Mouse (Mus musculus) megakaryocyte-erythroid progenitor cell, adult 5-6 weeks (primary cell): ENCODE results near the gene Calhm4. TPM values are rescaled to one million over a fixed set of nuclear protein-coding genes. Genes with fewer than 3 reads are reported as not detected.

ENCODE experiments used
- ATAC-seq: replicated peaks from 2 replicates; pipeline ENCODE4 v1.8.0; 2016; ENCODE audit warnings: mild to moderate bottlenecking, inconsistent platforms; ENCODE audit not compliant: severe bottlenecking, poor library complexity, low FRiP score, low TSS enrichment
- total RNA-seq, 2 experiments: library from RNA; stranded (forward) in 1 of 2; stranded (reverse) in 1 of 2; fragments of 200-1000, 215-1000 nt in 1 of 2; fragments of >200 nt in 1 of 2; fragmentation: Nextera tagmentation in 1 of 2; gene quantifications; 2 replicates each; pipeline ENCODE4 v1.2.3; 2014 to 2017

Calhm4 gene
- total RNA-seq (2014; fragmentation: Nextera tagmentation) (not detected in 2 replicates), total RNA-seq (2017) (not detected in 2 replicates)

- ATAC-seq = no peak
Observed at GRCm38 (mm10) chr10:34044210-34044609, at the start of gene Calhm4. Calhm4 (minus strand) TSS chr10:34044310.

- no peak for ATAC-seq
Observed at GRCm38 (mm10) chr10:34091888-34092287, 47.8 kb upstream of the Calhm4 start.

GRCm38 (mm10) chr10:34090481-34090880 is 46.4 kb upstream of the Calhm4 start:
- no peak for ATAC-seq

GRCm38 (mm10) chr10:34089517-34089916 is 45.4 kb upstream of the Calhm4 start:
- no peak for ATAC-seq

- ATAC-seq = no peak
Observed at GRCm38 (mm10) chr10:34088515-34088914, 44.4 kb upstream of the Calhm4 start.

- no peak for ATAC-seq
Observed at GRCm38 (mm10) chr10:34086514-34086913, 42.4 kb upstream of the Calhm4 start.

GRCm38 (mm10) chr10:34074522-34075200 is 30.6 kb upstream of the Calhm4 start:
- ATAC-seq = no peak

GRCm38 (mm10) chr10:34071650-34072049 is 27.5 kb upstream of the Calhm4 start:
- no peak for ATAC-seq

GRCm38 (mm10) chr10:34070999-34071492 is 26.9 kb upstream of the Calhm4 start:
- ATAC-seq = no peak

GRCm38 (mm10) chr10:34069606-34070005 is 25.5 kb upstream of the Calhm4 start:
- no peak for ATAC-seq

GRCm38 (mm10) chr10:34066591-34066990 is 22.5 kb upstream of the Calhm4 start:
- no peak for ATAC-seq

- ATAC-seq = no peak
Observed at GRCm38 (mm10) chr10:34053987-34054386, 9.9 kb upstream of the Calhm4 start.

- ATAC-seq = no peak
Observed at GRCm38 (mm10) chr10:34037401-34037800, 6.7 kb downstream of the Calhm4 start, which contains the start of gene Trappc3l. Trappc3l (plus strand) TSS chr10:34037597.

- ATAC-seq = peak; percentile 93
Observed at GRCm38 (mm10) chr10:34036587-34036986, 7.5 kb downstream of the Calhm4 start.

- peak; percentile 99 for ATAC-seq
Observed at GRCm38 (mm10) chr10:34033630-34034305, 10.3 kb downstream of the Calhm4 start.

- no peak for ATAC-seq
Observed at GRCm38 (mm10) chr10:34030322-34030721, 13.8 kb downstream of the Calhm4 start.

- ATAC-seq = peak; percentile 98
Observed at GRCm38 (mm10) chr10:34019302-34020075, 24.6 kb downstream of the Calhm4 start, which contains the start of gene Rwdd1. Rwdd1 (minus strand) TSS chr10:34019624.

- ATAC-seq = peak; percentile 40
Observed at GRCm38 (mm10) chr10:34018746-34019301, 25.3 kb downstream of the Calhm4 start.

- no peak for ATAC-seq
Observed at GRCm38 (mm10) chr10:34013241-34013640, 30.9 kb downstream of the Calhm4 start.

GRCm38 (mm10) chr10:34012581-34012980 is 31.5 kb downstream of the Calhm4 start:
- ATAC-seq = no peak
